Mouse (Mus musculus) testis, postnatal 14 days (tissue): ENCODE measurements around the gene Arap1.

ENCODE experiments used
- DNase-seq: peaks from one replicate; pipeline ENCODE4 v3.0.0; 2021; ENCODE audit warnings: low spot score

Arap1 gene

GRCm38 (mm10) chr7:101362791-101363191 lies 14.9 kb downstream of the Arap1 start:
- DNase-seq, result no peak

GRCm38 (mm10) chr7:101363914-101364313 lies 16.0 kb downstream of the Arap1 start:
- no peak for DNase-seq

GRCm38 (mm10) chr7:101367901-101368852 lies 20.3 kb downstream of the Arap1 start:
- DNase-seq, result no peak

- no peak for DNase-seq
These were observed 21.8 kb downstream of the Arap1 start for GRCm38 (mm10) chr7:101369666-101370065.

- no peak for DNase-seq
These were observed 25.2 kb downstream of the Arap1 start for GRCm38 (mm10) chr7:101373082-101373481.

GRCm38 (mm10) chr7:101374155-101374554 lies 26.3 kb downstream of the Arap1 start:
- DNase-seq, result no peak

GRCm38 (mm10) chr7:101376701-101377340 lies 29.0 kb downstream of the Arap1 start:
- no peak for DNase-seq

- peak; percentile 25 for DNase-seq
These were observed 29.9 kb downstream of the Arap1 start for GRCm38 (mm10) chr7:101377741-101378262.

GRCm38 (mm10) chr7:101378285-101378684 lies 30.4 kb downstream of the Arap1 start:
- no peak for DNase-seq

GRCm38 (mm10) chr7:101378796-101379465 lies 31.1 kb downstream of the Arap1 start:
- DNase-seq, result no peak

- no peak for DNase-seq
These were observed 31.9 kb downstream of the Arap1 start for GRCm38 (mm10) chr7:101379732-101380131.

- DNase-seq, result no peak
These were observed 33.6 kb downstream of the Arap1 start for GRCm38 (mm10) chr7:101381512-101381911.

- DNase-seq, result no peak
These were observed 34.5 kb downstream of the Arap1 start for GRCm38 (mm10) chr7:101382378-101382777.

- DNase-seq, result no peak
These were observed 35.9 kb downstream of the Arap1 start for GRCm38 (mm10) chr7:101383756-101384155.

GRCm38 (mm10) chr7:101384931-101385330 lies 37.1 kb downstream of the Arap1 start:
- no peak for DNase-seq

- no peak for DNase-seq
These were observed 37.5 kb downstream of the Arap1 start for GRCm38 (mm10) chr7:101385331-101385733.

GRCm38 (mm10) chr7:101385866-101386452 lies 38.1 kb downstream of the Arap1 start:
- DNase-seq, result no peak

GRCm38 (mm10) chr7:101389256-101389655 lies 41.4 kb downstream of the Arap1 start:
- DNase-seq, result no peak

- no peak for DNase-seq
These were observed 44.1 kb downstream of the Arap1 start for GRCm38 (mm10) chr7:101391909-101392479.

- peak; percentile 41 for DNase-seq
These were observed 45.1 kb downstream of the Arap1 start for GRCm38 (mm10) chr7:101393015-101393414.

- peak; percentile 73 for DNase-seq
These were observed 46.0 kb downstream of the Arap1 start for GRCm38 (mm10) chr7:101393694-101394504.
